ENCODE assay signal across 24 mouse cellular contexts in genomic region chr12:69848083-69848878, GRCm38 (mm10). TPM values are rescaled to one million over a fixed set of nuclear protein-coding genes. Genes with fewer than 3 reads are reported as not detected.
DNase-seq lines count a peak whose midpoint lies in the region; TF ChIP-seq lines count a peak whose summit lies in the region.
"Had no signal": no experiment of that assay in that cellular context is flagged by ENCODE, and none has a peak within 500 bp of the region (broad histone marks: within the 10 kb centered on the region; RNA-seq: fewer than 3 reads in every experiment).

No protein-coding gene starts in this region.

- intact Hi-C loops in heart, adult 2 months (cut with DNase I), result loop anchor here (5.0 kb wide), 1 partner anchor 36 kb away; no protein-coding TSS in a partner anchor

- WGBS in heart, adult 2 months, result 59% methylated on average over 12 of the region's 12 CpGs

- peaks cover 3% of the 10 kb centered on the region for H3K36me3 ChIP-seq in heart, adult 2 months (ENCODE audit: control insufficient read depth, insufficient read depth, low read length)

- no peak overlapping the region for H3K27ac ChIP-seq in heart, adult 2 months
- H3K27ac ChIP-seq in layer of hippocampus, adult 2 months, result no peak overlapping the region
- H3K27ac ChIP-seq: embryonic facial prominence, embryonic 10.5 days; embryonic facial prominence, embryonic 15.5 days; forebrain, embryonic 12.5 days; left cerebral cortex, adult 2 months; limb, embryonic 12.5 days; liver, embryonic 13.5 days; stomach, embryonic 15.5 days had no signal

- no peak for TF ChIP-seq POLR2A in heart, adult 2 months (IDR thresholded peaks at IDR 0.05; ENCODE audit: insufficient read depth, low read depth, low read length)

- no peaks in the 10 kb centered on the region for H3K79me2 ChIP-seq in heart, adult 2 months (replicated peaks; ENCODE audit: control insufficient read depth, insufficient read depth, low read length)

- no peaks in the 10 kb centered on the region for H3K4me1 ChIP-seq in heart, adult 2 months (ENCODE audit: control insufficient read depth, insufficient read depth, low read length)
- H3K4me1 ChIP-seq: embryonic facial prominence, embryonic 10.5 days; stomach, embryonic 15.5 days had no signal

- no peak overlapping the region for H3K9ac ChIP-seq in heart, adult 2 months (ENCODE audit: low read depth, low read length)
- H3K9ac ChIP-seq: embryonic facial prominence, embryonic 15.5 days; forebrain, embryonic 12.5 days; heart, embryonic 12.5 days; limb, embryonic 12.5 days; liver, embryonic 13.5 days; stomach, embryonic 15.5 days had no signal

- H3K4me3 ChIP-seq in heart, adult 2 months, result no peak overlapping the region
- no peak overlapping the region for H3K4me3 ChIP-seq in layer of hippocampus, adult 2 months
- H3K4me3 ChIP-seq: embryonic facial prominence, embryonic 10.5 days; embryonic facial prominence, embryonic 15.5 days; forebrain, embryonic 12.5 days; heart, embryonic 12.5 days; left cerebral cortex, adult 2 months; limb, embryonic 12.5 days; liver, embryonic 13.5 days; stomach, embryonic 15.5 days had no signal

- no peak for TF ChIP-seq EP300 in heart, adult 2 months (IDR thresholded peaks at IDR 0.05; ENCODE audit: insufficient read depth, low read depth, low read length)

- no peaks in the 10 kb centered on the region for H3K27me3 ChIP-seq in heart, adult 2 months (ENCODE audit: control insufficient read depth, insufficient read depth, low read length)
- H3K27me3 ChIP-seq: embryonic facial prominence, embryonic 15.5 days; forebrain, embryonic 12.5 days; heart, embryonic 12.5 days; limb, embryonic 12.5 days; liver, embryonic 13.5 days; stomach, embryonic 15.5 days had no signal

- DNase-seq in heart, adult 2 months, result no peak
- DNase-seq in heart, postnatal 4 days, result no peak
- peak; percentile 14 for DNase-seq in kidney, adult 9 months
- DNase-seq in kidney, adult 11 months, result no peak
- no peak for DNase-seq in layer of hippocampus, adult 2 months (ENCODE audit: low spot score in 2 of 2)
- DNase-seq in layer of hippocampus, postnatal 10 days (ENCODE audit: low spot score in 2 of 2), result no peak
- DNase-seq in lung, postnatal 10 days, result peak; percentile 56
- no peak for DNase-seq in lung, adult 18-20 months
- DNase-seq: adrenal gland, adult 8-10 months; cerebellum, adult 2 months; cerebellum, postnatal 25 days; gastrocnemius, postnatal 14 days; liver, embryonic 13.5 days; right cerebral cortex, postnatal 25 days; thymus, postnatal 14 days had no signal

- TF ChIP-seq CTCF in heart, adult 2 months (IDR thresholded peaks at IDR 0.05), result peak; percentile 38
- peak; percentile 30; the same call in 1 of the 2 replicates for TF ChIP-seq CTCF in layer of hippocampus, adult 2 months (conservative IDR thresholded peaks at IDR 0.05)

RNA-seq across cellular contexts. Expression of gene Atl1, which starts 44.1 kb away (rescaled TPM):
- 1 to 10 TPM; 4.0 TPM for total RNA-seq in heart, adult 2 months (2021)
- polyA plus RNA-seq in heart, adult 2 months (2012; rRNA removed), result 2.9 and 3.5 TPM in 2 replicates
- 10 to 100 TPM; 10.1 to 11.0 TPM for total RNA-seq in heart, postnatal 4 days (2021)
- total RNA-seq in layer of hippocampus, adult 2 months (2021), result 100 to 1,000 TPM; 195 TPM
- total RNA-seq in layer of hippocampus, postnatal 10 days (2021), result 100 to 1,000 TPM; 200 to 201 TPM

RNA-seq across cellular contexts. Expression of gene Map4k5, which starts 44.7 kb away (rescaled TPM):
- 10 to 100 TPM; 20.0 to 21.7 TPM for total RNA-seq in heart, adult 2 months (2021)
- 5.6 and 10.0 TPM in 2 replicates for polyA plus RNA-seq in heart, adult 2 months (2012; rRNA removed)
- 10 to 100 TPM; 41.9 to 44.7 TPM for total RNA-seq in heart, postnatal 4 days (2021)
- total RNA-seq in layer of hippocampus, adult 2 months (2021), result 10 to 100 TPM; 44.2 to 47.7 TPM
- 10 to 100 TPM; 46.1 to 47.5 TPM for total RNA-seq in layer of hippocampus, postnatal 10 days (2021)

RNA-seq across cellular contexts. Expression of gene Cdkl1, which starts 57.2 kb away (rescaled TPM):
- 10 to 100 TPM in 1 of 2 experiments, 1 to 10 TPM in 1; 9.3 to 11.2 TPM for total RNA-seq in heart, adult 2 months (2021)
- polyA plus RNA-seq in heart, adult 2 months (2012; rRNA removed), result 2.0 and 3.0 TPM in 2 replicates
- 10 to 100 TPM; 12.3 to 12.7 TPM for total RNA-seq in heart, postnatal 4 days (2021)
- 10 to 100 TPM; 21.5 to 27.4 TPM for total RNA-seq in layer of hippocampus, adult 2 months (2021)
- total RNA-seq in layer of hippocampus, postnatal 10 days (2021), result 10 to 100 TPM; 25.1 to 27.9 TPM
- total RNA-seq: G1E; granulocyte monocyte progenitor cell, adult 5-6 weeks had no signal
- polyA plus RNA-seq: G1E had no signal

Comparison
In these comparisons a context has a peak if more than half of its experiments do, and no peak if none do; other contexts are left out.
1. DNase-seq: peak in kidney, adult 9 months (single experiment) and lung, postnatal 10 days (single experiment); none in heart, adult 2 months (0 of 2), heart, postnatal 4 days (single experiment), kidney, adult 11 months (single experiment), layer of hippocampus, adult 2 months (0 of 2), layer of hippocampus, postnatal 10 days (0 of 2) and lung, adult 18-20 months (0 of 2).
2. RNA of gene Atl1, which starts 44.1 kb away (total RNA-seq): 200 to 201 TPM in layer of hippocampus, postnatal 10 days and 195 TPM in layer of hippocampus, adult 2 months; 10.1 to 11.0 TPM in heart, postnatal 4 days and 4.0 TPM in heart, adult 2 months; every median in the first group is over 10 times any median in the second.